Mouse (Mus musculus) activated CD4-positive, CD25-positive, alpha-beta regulatory T cell, adult 9 weeks (primary cell): ENCODE measurements around the gene Tmx1. TPM values are rescaled to one million over a fixed set of nuclear protein-coding genes. Genes with fewer than 3 reads are reported as not detected.

ENCODE experiments used
- polyA plus RNA-seq: library from polyadenylated mRNA; unstranded; fragments of 100-300 nt; shearing (Covaris generic); gene quantifications from one replicate; pipeline ENCODE4 v1.2.1, GENCODE M21; 2017

Tmx1 gene
- 124 TPM for polyA plus RNA-seq

DNA sequence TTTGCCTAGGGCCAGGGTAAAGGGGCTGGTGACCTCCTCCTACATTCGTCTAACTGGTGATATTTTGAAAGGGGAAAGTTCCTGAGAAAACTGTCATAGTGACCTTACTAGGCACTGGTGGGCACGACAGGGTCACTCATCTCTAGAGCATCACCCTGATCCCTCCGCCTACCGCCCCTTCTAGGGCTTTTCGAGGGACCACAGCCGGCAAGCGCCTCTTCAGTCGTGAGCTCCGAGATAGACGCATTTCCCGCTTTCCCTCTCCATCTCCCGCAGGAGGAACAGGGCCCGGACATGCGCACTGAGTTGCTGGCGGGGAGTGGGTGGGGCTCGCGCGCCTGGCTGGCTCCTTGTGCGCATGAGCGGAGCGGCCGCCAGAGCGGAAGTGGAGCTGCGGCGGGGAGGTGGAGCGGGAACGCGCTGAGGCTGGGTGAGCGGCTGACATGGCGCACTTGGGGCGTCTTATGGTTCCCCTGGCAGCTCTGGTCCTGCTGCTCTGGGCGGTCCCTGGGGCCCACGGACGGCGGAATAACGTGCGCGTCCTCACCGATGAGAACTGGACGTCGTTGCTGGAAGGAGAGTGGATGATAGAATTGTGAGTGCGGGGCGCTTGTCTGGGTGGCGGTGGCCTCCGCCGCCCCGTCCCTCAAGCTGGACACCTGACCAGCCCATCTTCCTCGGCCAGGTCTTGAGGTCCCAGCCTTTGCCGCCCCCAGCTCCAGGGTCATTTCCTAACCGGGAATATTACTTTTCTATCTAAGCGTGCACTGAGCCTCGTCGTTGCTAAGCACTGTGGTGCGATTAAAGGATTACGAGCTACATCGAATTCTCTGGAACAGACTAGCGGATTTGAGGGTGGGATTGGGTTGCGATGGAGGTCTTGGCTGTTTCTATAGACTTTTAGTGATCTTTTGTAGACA, at the start of gene Tmx1:
TSS of gene Tmx1 (plus strand) at position 370 of the 920 bp plus-strand sequence.

Other genes with a start within 250 kb of the Tmx1 start
- 0.76 TPM for gene Pygl, start 221.6 kb upstream of the Tmx1 start, polyA plus RNA-seq
- not detected for gene Trim9, start 105.5 kb upstream of the Tmx1 start, polyA plus RNA-seq